Mouse (Mus musculus) lung, embryonic 15.5 days (tissue): ENCODE results near the gene Gab1. TPM values are rescaled to one million over a fixed set of nuclear protein-coding genes. Genes with fewer than 3 reads are reported as not detected.
A peak's percentile ranks its signal among the peaks of the same experiment; 100 is the strongest.

Source experiments
- ATAC-seq: fragments of 200-750 bp; cut with Nextera tagmentation; 2 replicates; pipeline ENCODE4 v1.8.0; 2017; ENCODE audit warnings: moderate number of reproducible peaks, borderline replicate concordance; ENCODE audit not compliant: low FRiP score, low TSS enrichment; ENCODE audit errors: extremely low read depth
- H3K27ac ChIP-seq: fragments of 300-500 bp; sonication (generic); 2 replicates; pipeline ENCODE4 v1.5.1; 2015; ENCODE audit warnings: moderate library complexity, mild to moderate bottlenecking, inconsistent platforms
- H3K27me3 ChIP-seq: fragments of 300-500 bp; sonication (generic); 2 replicates; pipeline ENCODE4 v1.6.1; 2015; ENCODE audit warnings: inconsistent platforms
- H3K36me3 ChIP-seq: fragments of 300-500 bp; sonication (generic); 2 replicates; pipeline ENCODE4 v1.6.1; 2015; ENCODE audit warnings: inconsistent platforms
- H3K4me1 ChIP-seq: fragments of 300-500 bp; sonication (generic); 2 replicates; pipeline ENCODE4 v1.6.1; 2015; ENCODE audit warnings: inconsistent platforms
- H3K4me2 ChIP-seq: fragments of 300-500 bp; sonication (generic); 2 replicates; pipeline ENCODE4 v1.6.1; 2015; ENCODE audit warnings: inconsistent platforms, mild to moderate bottlenecking, moderate library complexity
- H3K4me3 ChIP-seq: fragments of 300-500 bp; sonication (generic); 2 replicates; pipeline ENCODE4 v1.5.1; 2015; ENCODE audit warnings: mild to moderate bottlenecking, inconsistent platforms
- H3K9ac ChIP-seq: fragments of 300-500 bp; sonication (generic); 2 replicates; pipeline ENCODE4 v1.6.1; 2015; ENCODE audit warnings: inconsistent platforms
- H3K9me3 ChIP-seq: fragments of 300-500 bp; sonication (generic); 2 replicates; pipeline ENCODE4 v1.6.1; 2016; ENCODE audit warnings: inconsistent platforms
- WGBS: fragments of 180-500 bp; shearing (Covaris S2); methylation state at CpG from one replicate; pipeline ENCODE4 v1.1.7; 2015; 5-methylcytosine and 5-hydroxymethylcytosine counted together
- polyA plus RNA-seq: library from polyadenylated mRNA; unstranded; fragments of >200 nt; fragmentation: Nextera tagmentation; extraction: Ambion mirVana; gene quantifications from 2 replicates; pipeline ENCODE4 v1.2.1, GENCODE M21; 2015

The Gab1 gene
- polyA plus RNA-seq, 1 experiment from 2014 or later: 22.2 TPM

- Histone ChIP-seq H3K4me1 (peaks cover 59% of the 10 kb centered on the region), H3K9ac (no peak overlapping the region), H3K36me3 (no peaks in the 10 kb centered on the region), H3K27ac (peak overlapping the region; percentile 95), H3K9me3 (no peaks in the 10 kb centered on the region), H3K27me3 (no peaks in the 10 kb centered on the region), H3K4me2 (peak overlapping the region; percentile 39), H3K4me3 (no peak overlapping the region)
- ATAC-seq: no peak
- 33% methylated on average over 13 of the region's 13 CpGs for WGBS
Measured at GRCm38 (mm10) chr8:80853622-80854021, 26.7 kb downstream of the Gab1 start.

- H3K4me2 ChIP-seq: peak overlapping the region; percentile 39
- H3K27me3 ChIP-seq: no peaks in the 10 kb centered on the region
- H3K27ac ChIP-seq: peak overlapping the region; percentile 95
- 46% methylated on average over 6 of the region's 6 CpGs for WGBS
- H3K4me3 ChIP-seq: no peak overlapping the region
- peaks cover 61% of the 10 kb centered on the region for H3K4me1 ChIP-seq
- ATAC-seq: peak; percentile 43; the same call in 1 of the 2 replicates
- no peaks in the 10 kb centered on the region for H3K9me3 ChIP-seq
- H3K9ac ChIP-seq: no peak overlapping the region
- no peaks in the 10 kb centered on the region for H3K36me3 ChIP-seq
Measured at GRCm38 (mm10) chr8:80853208-80853607, 27.1 kb downstream of the Gab1 start.

GRCm38 (mm10) chr8:80852412-80853165 is 27.7 kb downstream of the Gab1 start:
- H3K27me3 ChIP-seq: no peaks in the 10 kb centered on the region
- H3K9ac ChIP-seq: no peak overlapping the region
- H3K27ac ChIP-seq: peak overlapping the region; percentile 95
- 49% methylated on average over 7 of the region's 9 CpGs for WGBS
- H3K4me2 ChIP-seq: peak overlapping the region; percentile 39
- no peak overlapping the region for H3K4me3 ChIP-seq
- H3K36me3 ChIP-seq: no peaks in the 10 kb centered on the region
- peaks cover 59% of the 10 kb centered on the region for H3K4me1 ChIP-seq
- ATAC-seq: peak; percentile 21; the same call in 1 of the 2 replicates
- no peaks in the 10 kb centered on the region for H3K9me3 ChIP-seq

GRCm38 (mm10) chr8:80851648-80852047 is 28.7 kb downstream of the Gab1 start:
- no peaks in the 10 kb centered on the region for H3K36me3 ChIP-seq
- no peaks in the 10 kb centered on the region for H3K9me3 ChIP-seq
- ATAC-seq: no peak
- peak overlapping the region; percentile 95 for H3K27ac ChIP-seq
- peaks cover 63% of the 10 kb centered on the region for H3K4me1 ChIP-seq
- WGBS: 49% methylated on average over 6 of the region's 6 CpGs
- no peak overlapping the region for H3K4me3 ChIP-seq
- no peak overlapping the region for H3K9ac ChIP-seq
- no peak overlapping the region for H3K4me2 ChIP-seq
- H3K27me3 ChIP-seq: no peaks in the 10 kb centered on the region

GRCm38 (mm10) chr8:80850013-80850412 is 30.3 kb downstream of the Gab1 start:
- no peak overlapping the region for H3K27ac ChIP-seq
- H3K36me3 ChIP-seq: no peaks in the 10 kb centered on the region
- whole genome bisulfite sequencing: 67% methylated on average over 4 of the region's 4 CpGs
- no peak overlapping the region for H3K4me3 ChIP-seq
- no peaks in the 10 kb centered on the region for H3K9me3 ChIP-seq
- H3K9ac ChIP-seq: no peak overlapping the region
- H3K4me1 ChIP-seq: peaks cover 57% of the 10 kb centered on the region
- no peaks in the 10 kb centered on the region for H3K27me3 ChIP-seq
- H3K4me2 ChIP-seq: no peak overlapping the region
- no peak for ATAC-seq

- peaks cover 55% of the 10 kb centered on the region for H3K4me1 ChIP-seq
- ATAC-seq: no peak
- H3K9me3 ChIP-seq: no peaks in the 10 kb centered on the region
- peak overlapping the region; percentile 42 for H3K4me2 ChIP-seq
- H3K27me3 ChIP-seq: no peaks in the 10 kb centered on the region
- H3K36me3 ChIP-seq: no peaks in the 10 kb centered on the region
- 45% methylated on average over 11 of the region's 11 CpGs for WGBS
- peak overlapping the region; percentile 91 for H3K27ac ChIP-seq
- H3K9ac ChIP-seq: no peak overlapping the region
- H3K4me3 ChIP-seq: no peak overlapping the region
Measured at GRCm38 (mm10) chr8:80848631-80849030, 31.7 kb downstream of the Gab1 start.

GRCm38 (mm10) chr8:80847912-80848311 is 32.4 kb downstream of the Gab1 start:
- WGBS: 51% methylated on average over 9 of the region's 9 CpGs
- Histone ChIP-seq H3K27ac (peak overlapping the region; percentile 91), H3K4me3 (no peak overlapping the region), H3K4me1 (peaks cover 50% of the 10 kb centered on the region), H3K9ac (0 out of 2 replicates have a peak overlapping the region, but pooled peaks have one; percentile 10), H3K36me3 (no peaks in the 10 kb centered on the region), H3K9me3 (no peaks in the 10 kb centered on the region), H3K27me3 (no peaks in the 10 kb centered on the region), H3K4me2 (peak overlapping the region; percentile 42)
- ATAC-seq: no peak

- no peak overlapping the region for H3K4me3 ChIP-seq
Measured at GRCm38 (mm10) chr8:80845284-80845683, 35.0 kb downstream of the Gab1 start.

GRCm38 (mm10) chr8:80843744-80844434 is 36.4 kb downstream of the Gab1 start:
- no peak for ATAC-seq
- 0 out of 2 replicates have a peak overlapping the region, but pooled peaks have one; percentile 37 for H3K27ac ChIP-seq
- no peaks in the 10 kb centered on the region for H3K27me3 ChIP-seq
- H3K4me3 ChIP-seq: no peak overlapping the region
- H3K9me3 ChIP-seq: no peaks in the 10 kb centered on the region
- H3K36me3 ChIP-seq: no peaks in the 10 kb centered on the region
- H3K4me2 ChIP-seq: no peak overlapping the region
- H3K4me1 ChIP-seq: peaks cover 32% of the 10 kb centered on the region
- H3K9ac ChIP-seq: no peak overlapping the region
- WGBS: 66% methylated on average over 9 of the region's 9 CpGs

More at GRCm38 (mm10) chr8:80845284-80845683, 35.0 kb downstream of the Gab1 start:
- Histone ChIP-seq H3K9me3 (no peaks in the 10 kb centered on the region), H3K9ac (no peak overlapping the region), H3K27ac (no peak overlapping the region), H3K4me2 (no peak overlapping the region), H3K27me3 (no peaks in the 10 kb centered on the region), H3K4me1 (peaks cover 46% of the 10 kb centered on the region), H3K36me3 (no peaks in the 10 kb centered on the region)
- 86% methylated on average over 13 of the region's 13 CpGs for WGBS
- no peak for ATAC-seq

GRCm38 (mm10) chr8:80842514-80842913 is 37.8 kb downstream of the Gab1 start:
- Histone ChIP-seq H3K27me3 (no peaks in the 10 kb centered on the region), H3K27ac (no peak overlapping the region), H3K4me2 (no peak overlapping the region), H3K36me3 (no peaks in the 10 kb centered on the region), H3K4me3 (no peak overlapping the region), H3K4me1 (peaks cover 34% of the 10 kb centered on the region), H3K9me3 (no peaks in the 10 kb centered on the region), H3K9ac (no peak overlapping the region)
- WGBS: 89% methylated on average over 3 of the region's 3 CpGs
- no peak for ATAC-seq

GRCm38 (mm10) chr8:80840090-80840489 is 40.2 kb downstream of the Gab1 start:
- H3K4me1 ChIP-seq: peaks cover 24% of the 10 kb centered on the region
- no peaks in the 10 kb centered on the region for H3K27me3 ChIP-seq
- H3K9me3 ChIP-seq: no peaks in the 10 kb centered on the region
- no peak overlapping the region for H3K4me2 ChIP-seq
- H3K9ac ChIP-seq: no peak overlapping the region
- H3K27ac ChIP-seq: no peak overlapping the region
- 76% methylated on average over 6 of the region's 6 CpGs for WGBS
- ATAC-seq: no peak
- no peak overlapping the region for H3K4me3 ChIP-seq
- no peaks in the 10 kb centered on the region for H3K36me3 ChIP-seq

- Histone ChIP-seq H3K4me1 (peaks cover 24% of the 10 kb centered on the region), H3K9me3 (no peaks in the 10 kb centered on the region), H3K27ac (peak overlapping the region; percentile 20; the same call in 1 of the 2 replicates), H3K9ac (no peak overlapping the region), H3K4me3 (no peak overlapping the region), H3K27me3 (no peaks in the 10 kb centered on the region), H3K36me3 (no peaks in the 10 kb centered on the region), H3K4me2 (no peak overlapping the region)
- 18% methylated on average over 6 of the region's 6 CpGs for WGBS
- ATAC-seq: peak; percentile 66; the same call in 1 of the 2 replicates
Measured at GRCm38 (mm10) chr8:80838199-80838598, 42.1 kb downstream of the Gab1 start.
